Mouse (Mus musculus): Measurements from ENCODE around the gene Akap1. TPM values are rescaled to one million over a fixed set of nuclear protein-coding genes. Genes with fewer than 3 reads are reported as not detected.

Gene Akap1
- 7.7 and 9.5 TPM in 2 replicates for polyA plus RNA-seq (2015; fragmentation: Nextera tagmentation; extraction: Ambion mirVana)

DNA sequence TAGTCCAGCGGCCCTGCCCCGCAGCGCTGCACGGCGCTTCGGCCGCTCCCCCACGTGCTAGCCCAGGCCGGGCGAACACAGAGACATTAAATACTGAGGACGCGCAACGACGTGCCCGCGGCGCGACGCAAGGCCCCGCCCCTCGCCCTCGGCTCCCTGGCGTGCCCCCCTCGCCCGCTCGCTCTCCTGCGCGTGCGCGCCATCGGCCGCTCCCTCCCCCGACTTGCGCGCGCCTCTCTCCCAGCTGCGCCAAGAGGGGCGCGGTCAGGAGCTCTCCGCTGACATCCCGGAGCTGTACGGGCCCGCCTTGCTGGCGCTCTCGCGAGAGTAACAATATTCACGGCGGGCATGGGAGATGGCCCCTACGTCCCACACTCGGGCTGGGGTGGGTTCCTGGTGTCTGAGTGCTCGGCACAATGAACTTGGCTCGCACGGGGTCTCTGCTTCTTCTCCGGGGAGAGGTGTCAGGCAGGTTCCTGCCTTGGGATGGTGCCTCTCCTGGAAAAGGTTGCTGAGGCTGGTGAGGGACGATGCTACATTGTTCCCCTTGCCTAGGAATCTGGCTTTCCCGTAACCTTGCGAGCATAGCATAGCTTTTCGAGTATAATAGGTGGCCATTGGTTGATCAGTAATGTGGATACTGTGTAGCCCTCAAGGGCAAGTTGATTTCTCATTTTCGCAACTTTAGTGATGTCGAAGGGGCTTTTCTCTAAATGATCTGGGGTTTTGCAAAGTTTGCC is at the start of gene Akap1:
TSS of gene Akap1 (minus strand) at position 129 of the 740 bp plus-strand sequence.
- H3K9me3 ChIP-seq (replicated peaks; ENCODE audit: control insufficient read depth, low read length), result no peaks in the 10 kb centered on the region
- peak within 1 kb of the TSS; percentile 91 for H3K4me2 ChIP-seq (ENCODE audit: low read depth, low read length)
- H3K27me3 ChIP-seq (ENCODE audit: control insufficient read depth, insufficient read depth, low read depth, low read length), result no peaks in the 10 kb centered on the region
- peak within 1 kb of the TSS; percentile 61 for H3K9ac ChIP-seq (ENCODE audit: low read depth, low read length)
- peak within 1 kb of the TSS; percentile 63 for H3K27ac ChIP-seq (ENCODE audit: low read length)
- no peaks in the 10 kb centered on the region for H3K36me3 ChIP-seq (ENCODE audit: control insufficient read depth, insufficient read depth)
- H3K4me1 ChIP-seq (ENCODE audit: control insufficient read depth, low read depth, low read length), result peaks cover 7% of the 10 kb centered on the region
- peak; percentile 95 for ATAC-seq (ENCODE audit: low read depth)
- 2% methylated on average over 59 of the region's 60 CpGs for WGBS (ENCODE audit: insufficient replicate concordance)
- peak within 1 kb of the TSS; percentile 68 for H3K4me3 ChIP-seq (ENCODE audit: low read depth, low read length)

DNA sequence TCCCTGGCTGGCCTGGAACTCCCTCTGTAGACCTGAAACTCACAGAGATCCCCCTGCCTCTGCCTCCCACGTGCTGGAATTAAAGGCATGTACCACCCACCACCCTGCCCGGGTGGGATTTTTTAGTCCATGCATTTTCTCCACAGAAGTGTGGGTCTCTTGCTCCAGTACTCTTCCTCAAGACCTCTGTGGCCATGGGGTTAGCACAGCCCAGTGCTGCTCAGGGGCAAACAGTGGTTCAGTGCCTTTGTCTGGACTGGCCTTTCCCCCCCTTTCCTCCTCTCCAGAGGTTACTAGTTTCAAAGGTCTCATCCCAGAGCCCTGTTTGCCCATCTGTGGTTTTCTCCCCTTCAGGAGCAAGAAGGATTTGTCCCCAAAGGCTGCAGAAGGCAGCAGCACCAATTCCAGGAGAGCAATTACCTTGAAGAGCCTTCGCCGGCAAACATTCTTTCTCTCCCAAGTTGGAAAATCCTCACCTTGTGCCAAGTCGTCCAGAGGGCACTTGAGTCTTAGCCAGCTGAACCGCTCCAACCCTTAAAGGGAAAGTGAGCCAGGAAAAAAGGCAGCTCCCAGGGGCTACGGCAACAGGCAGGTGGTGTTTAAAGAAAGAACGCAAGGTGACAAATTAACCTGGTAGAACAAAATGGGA is 45.1 kb upstream of the Akap1 start:
- ATAC-seq (ENCODE audit: low read depth), result no peak
- H3K4me3 ChIP-seq (ENCODE audit: low read depth, low read length), result no peak overlapping the region
- 68% methylated on average over 8 of the region's 8 CpGs for WGBS (ENCODE audit: insufficient replicate concordance)
- no peaks in the 10 kb centered on the region for H3K4me1 ChIP-seq (ENCODE audit: control insufficient read depth, low read depth, low read length)
- no peaks in the 10 kb centered on the region for H3K27me3 ChIP-seq (ENCODE audit: control insufficient read depth, insufficient read depth, low read depth, low read length)
- no peaks in the 10 kb centered on the region for H3K36me3 ChIP-seq (ENCODE audit: control insufficient read depth, insufficient read depth)
- H3K9me3 ChIP-seq (replicated peaks; ENCODE audit: control insufficient read depth, low read length), result no peaks in the 10 kb centered on the region
- H3K27ac ChIP-seq (ENCODE audit: low read length), result no peak overlapping the region
- no peak overlapping the region for H3K4me2 ChIP-seq (ENCODE audit: low read depth, low read length)
- no peak overlapping the region for H3K9ac ChIP-seq (ENCODE audit: low read depth, low read length)

DNA sequence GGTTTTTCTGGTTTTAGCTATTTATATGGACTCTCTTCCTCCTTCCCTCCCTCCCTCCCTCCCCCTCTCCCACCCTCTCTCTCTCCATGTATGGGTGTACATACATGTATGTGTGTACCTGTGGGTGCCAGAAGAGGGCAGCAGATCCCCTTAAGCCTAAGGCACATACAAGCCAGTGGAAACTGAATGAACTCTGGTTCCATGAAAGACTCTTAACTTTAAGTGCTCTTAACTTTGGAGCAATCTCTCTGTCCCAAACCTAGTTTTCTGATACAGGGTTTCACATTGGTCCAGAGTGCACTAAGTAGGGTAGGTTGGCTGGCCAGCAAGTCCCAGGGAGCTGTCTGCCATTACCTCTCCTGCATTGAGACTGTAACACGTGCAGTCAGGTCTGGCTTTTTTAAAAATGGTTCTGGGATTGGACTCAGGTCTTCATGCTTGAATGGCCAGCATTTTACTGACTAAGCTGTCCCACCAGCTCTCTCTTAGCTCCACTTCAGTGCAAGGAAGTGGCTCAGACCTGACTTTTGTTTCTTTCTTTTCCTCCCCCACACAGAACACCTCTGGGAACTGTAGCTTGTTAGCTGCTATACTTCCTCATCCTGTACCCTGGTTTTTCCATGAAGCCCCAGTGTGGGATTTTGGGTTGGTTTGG is 44.3 kb upstream of the Akap1 start:
- Histone ChIP-seq H3K27ac (ENCODE audit: low read length) (no peak overlapping the region), H3K36me3 (ENCODE audit: control insufficient read depth, insufficient read depth) (no peaks in the 10 kb centered on the region), H3K4me1 (ENCODE audit: control insufficient read depth, low read depth, low read length) (no peaks in the 10 kb centered on the region), H3K9me3 (replicated peaks; ENCODE audit: control insufficient read depth, low read length) (no peaks in the 10 kb centered on the region), H3K9ac (ENCODE audit: low read depth, low read length) (no peak overlapping the region), H3K4me3 (ENCODE audit: low read depth, low read length) (no peak overlapping the region), H3K27me3 (ENCODE audit: control insufficient read depth, insufficient read depth, low read depth, low read length) (no peaks in the 10 kb centered on the region), H3K4me2 (ENCODE audit: low read depth, low read length) (no peak overlapping the region)
- ATAC-seq (ENCODE audit: low read depth), result 0 out of 2 replicates have a peak, but pooled peaks have one; percentile 35
- WGBS (ENCODE audit: insufficient replicate concordance), result 80% methylated on average over 1 of the region's 1 CpGs

DNA sequence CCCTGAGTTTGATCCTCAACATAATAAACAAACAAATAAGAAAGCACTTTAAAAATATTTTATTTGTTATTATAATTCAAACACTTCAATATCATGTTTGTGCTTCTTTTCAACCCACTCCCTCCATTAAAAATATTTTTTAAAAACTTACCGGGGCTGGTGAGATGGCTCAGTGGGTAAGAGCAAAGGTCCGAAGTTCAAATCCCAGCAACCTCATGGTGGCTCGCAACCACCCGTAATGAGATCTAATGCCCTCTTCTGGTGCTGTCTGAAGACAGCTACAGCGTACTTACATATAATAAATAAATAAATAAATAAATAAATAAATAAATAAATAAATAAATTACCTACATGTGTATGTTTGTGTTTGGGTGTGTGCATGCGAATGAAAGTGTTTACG is 43.5 kb upstream of the Akap1 start:
- Histone ChIP-seq H3K36me3 (ENCODE audit: control insufficient read depth, insufficient read depth) (no peaks in the 10 kb centered on the region), H3K4me2 (ENCODE audit: low read depth, low read length) (no peak overlapping the region), H3K9me3 (replicated peaks; ENCODE audit: control insufficient read depth, low read length) (no peaks in the 10 kb centered on the region), H3K9ac (ENCODE audit: low read depth, low read length) (no peak overlapping the region), H3K4me3 (ENCODE audit: low read depth, low read length) (no peak overlapping the region), H3K27ac (ENCODE audit: low read length) (no peak overlapping the region), H3K27me3 (ENCODE audit: control insufficient read depth, insufficient read depth, low read depth, low read length) (no peaks in the 10 kb centered on the region), H3K4me1 (ENCODE audit: control insufficient read depth, low read depth, low read length) (no peaks in the 10 kb centered on the region)
- no peak for ATAC-seq (ENCODE audit: low read depth)
- 81% methylated on average over 7 of the region's 7 CpGs for WGBS (ENCODE audit: insufficient replicate concordance)

DNA sequence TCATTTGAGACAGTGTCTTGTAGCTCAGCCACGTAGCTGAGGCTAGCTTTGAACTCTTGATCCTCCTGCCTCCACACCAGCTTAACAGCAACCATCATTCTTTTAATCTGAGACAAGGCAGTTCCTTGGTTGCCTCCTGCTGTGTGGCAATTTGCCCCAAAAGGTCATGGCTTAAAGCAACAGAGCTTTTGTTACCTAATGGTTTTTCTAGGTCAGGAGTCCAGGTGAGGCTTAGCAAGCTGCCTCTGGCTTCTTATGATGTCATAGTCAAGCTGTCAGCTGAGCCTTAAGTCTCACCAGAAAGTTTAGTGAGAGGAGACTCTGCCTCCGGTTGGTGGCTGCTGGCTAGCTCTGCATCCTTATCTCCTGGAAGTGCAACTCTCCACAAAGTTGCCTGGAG is 41.2 kb upstream of the Akap1 start:
- no peaks in the 10 kb centered on the region for H3K36me3 ChIP-seq (ENCODE audit: control insufficient read depth, insufficient read depth)

DNA sequence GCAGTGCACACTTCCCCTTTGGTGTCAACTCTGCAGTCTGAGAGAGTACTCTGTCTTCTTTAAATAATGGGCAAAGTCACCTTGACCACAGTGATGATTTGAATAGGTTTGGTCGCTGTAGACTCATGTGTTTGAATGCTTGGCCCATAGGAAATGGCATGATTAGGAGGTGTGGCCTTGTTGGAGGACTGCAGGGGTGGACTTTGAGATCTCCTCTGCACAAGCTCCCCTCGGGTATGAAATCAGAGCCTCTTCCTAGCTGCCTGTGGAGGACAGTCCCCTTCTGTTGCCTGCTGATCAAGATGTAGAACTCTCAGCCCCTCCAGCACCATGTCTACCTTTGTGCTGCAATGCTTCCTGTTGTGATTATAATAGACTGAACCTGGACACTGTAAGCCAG is 39.7 kb upstream of the Akap1 start:
- Histone ChIP-seq H3K4me3 (ENCODE audit: low read depth, low read length) (no peak overlapping the region), H3K27me3 (ENCODE audit: control insufficient read depth, insufficient read depth, low read depth, low read length) (no peaks in the 10 kb centered on the region), H3K27ac (ENCODE audit: low read length) (no peak overlapping the region), H3K4me2 (ENCODE audit: low read depth, low read length) (no peak overlapping the region), H3K9ac (ENCODE audit: low read depth, low read length) (no peak overlapping the region), H3K9me3 (replicated peaks; ENCODE audit: control insufficient read depth, low read length) (no peaks in the 10 kb centered on the region), H3K36me3 (ENCODE audit: control insufficient read depth, insufficient read depth) (no peaks in the 10 kb centered on the region), H3K4me1 (ENCODE audit: control insufficient read depth, low read depth, low read length) (no peaks in the 10 kb centered on the region)
- 29% methylated on average over 2 of the region's 2 CpGs for WGBS (ENCODE audit: insufficient replicate concordance)
- ATAC-seq (ENCODE audit: low read depth), result 0 out of 2 replicates have a peak, but pooled peaks have one; percentile 16

More for the DNA sequence above, 41.2 kb upstream of the Akap1 start:
- H3K4me3 ChIP-seq (ENCODE audit: low read depth, low read length), result no peak overlapping the region
- no peak for ATAC-seq (ENCODE audit: low read depth)
- no peak overlapping the region for H3K27ac ChIP-seq (ENCODE audit: low read length)
- 26% methylated on average over 2 of the region's 2 CpGs for WGBS (ENCODE audit: insufficient replicate concordance)
- H3K4me1 ChIP-seq (ENCODE audit: control insufficient read depth, low read depth, low read length), result no peaks in the 10 kb centered on the region
- no peaks in the 10 kb centered on the region for H3K27me3 ChIP-seq (ENCODE audit: control insufficient read depth, insufficient read depth, low read depth, low read length)
- no peak overlapping the region for H3K9ac ChIP-seq (ENCODE audit: low read depth, low read length)
- H3K4me2 ChIP-seq (ENCODE audit: low read depth, low read length), result no peak overlapping the region
- H3K9me3 ChIP-seq (replicated peaks; ENCODE audit: control insufficient read depth, low read length), result no peaks in the 10 kb centered on the region

DNA sequence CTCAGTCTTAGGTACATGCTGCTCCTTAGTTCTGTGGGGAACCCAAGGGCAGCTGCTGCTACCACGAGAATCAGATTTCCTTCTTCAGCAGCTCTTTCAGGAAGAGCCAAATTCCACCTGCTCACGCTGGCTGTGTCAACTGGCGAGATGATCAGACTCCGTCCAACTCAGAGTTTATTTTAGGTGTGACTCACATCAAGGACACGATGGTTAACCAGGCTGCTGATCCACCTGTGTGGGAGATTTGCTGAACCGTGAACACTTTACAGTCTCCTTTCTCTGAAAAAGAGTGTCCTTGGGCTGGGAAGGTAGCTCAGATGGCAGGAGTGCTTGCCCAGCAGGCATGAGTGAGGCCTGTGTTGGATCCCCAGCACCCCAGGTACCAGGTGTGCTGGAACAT is 38.4 kb upstream of the Akap1 start:
- H3K4me3 ChIP-seq (ENCODE audit: low read depth, low read length), result no peak overlapping the region
- H3K4me1 ChIP-seq (ENCODE audit: control insufficient read depth, low read depth, low read length), result no peaks in the 10 kb centered on the region
- H3K9ac ChIP-seq (ENCODE audit: low read depth, low read length), result no peak overlapping the region
- H3K36me3 ChIP-seq (ENCODE audit: control insufficient read depth, insufficient read depth), result no peaks in the 10 kb centered on the region
- 57% methylated on average over 6 of the region's 6 CpGs for WGBS (ENCODE audit: insufficient replicate concordance)
- ATAC-seq (ENCODE audit: low read depth), result no peak
- H3K27me3 ChIP-seq (ENCODE audit: control insufficient read depth, insufficient read depth, low read depth, low read length), result no peaks in the 10 kb centered on the region; the same call in none of the 2 replicates
- no peaks in the 10 kb centered on the region for H3K9me3 ChIP-seq (replicated peaks; ENCODE audit: control insufficient read depth, low read length)
- H3K4me2 ChIP-seq (ENCODE audit: low read depth, low read length), result no peak overlapping the region
- no peak overlapping the region for H3K27ac ChIP-seq (ENCODE audit: low read length)

DNA sequence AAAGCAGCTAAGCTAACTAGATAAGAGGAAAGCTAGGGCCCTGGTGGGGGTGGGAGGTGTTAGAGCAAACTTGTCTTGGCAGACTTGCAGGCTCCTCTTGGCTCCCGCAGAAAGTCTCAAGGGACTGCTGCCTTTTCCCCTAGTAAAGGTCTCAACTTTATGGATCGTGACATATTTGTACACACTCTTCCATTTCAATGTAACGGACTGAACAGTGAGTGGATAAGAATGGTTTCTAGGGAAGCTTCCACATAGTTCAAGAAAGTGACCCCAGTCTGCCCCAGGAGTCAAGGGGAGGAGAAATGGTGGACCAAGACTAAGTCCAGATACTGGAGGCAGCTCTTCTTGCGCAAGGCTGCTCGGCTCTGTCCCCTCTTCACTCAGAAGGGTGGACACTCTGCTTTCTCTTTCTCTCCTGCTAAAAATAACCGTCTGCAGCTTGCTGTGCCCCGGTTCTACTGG is 37.0 kb upstream of the Akap1 start:
- 67% methylated on average over 7 of the region's 7 CpGs for WGBS (ENCODE audit: insufficient replicate concordance)
- Histone ChIP-seq H3K9me3 (replicated peaks; ENCODE audit: control insufficient read depth, low read length) (no peaks in the 10 kb centered on the region), H3K27ac (ENCODE audit: low read length) (no peak overlapping the region), H3K36me3 (ENCODE audit: control insufficient read depth, insufficient read depth) (no peaks in the 10 kb centered on the region), H3K4me3 (ENCODE audit: low read depth, low read length) (no peak overlapping the region), H3K27me3 (ENCODE audit: control insufficient read depth, insufficient read depth, low read depth, low read length) (peaks cover 3% of the 10 kb centered on the region), H3K4me1 (ENCODE audit: control insufficient read depth, low read depth, low read length) (no peaks in the 10 kb centered on the region; the same call in 1 of the 2 replicates), H3K4me2 (ENCODE audit: low read depth, low read length) (no peak overlapping the region), H3K9ac (ENCODE audit: low read depth, low read length) (no peak overlapping the region)
- no peak for ATAC-seq (ENCODE audit: low read depth)
